Mouse (Mus musculus) sigmoid colon, adult 10 weeks (tissue): ENCODE measurements around the gene Aunip. TPM values are rescaled to one million over a fixed set of nuclear protein-coding genes. Genes with fewer than 3 reads are reported as not detected.

ENCODE experiments used
- polyA plus RNA-seq: library from polyadenylated mRNA; stranded (reverse); fragments of 350-450 nt; fragmentation: Illumina TruSeq; extraction: RNeasy Lipid Tissue Mini Kit (QIAGEN cat#74804); gene quantifications from one replicate; pipeline ENCODE4 v1.2.3, GENCODE M21; 2014; ENCODE audit warnings: low read depth, low replicate concordance

Gene Aunip
- polyA plus RNA-seq = 0.95 TPM

GRCm38 (mm10) chr4:134510845-134511411 lies at the start of gene Aunip:
Gene Aunip (plus strand): TSS chr4:134510999.

GRCm38 (mm10) chr4:134468215-134468575 lies 42.6 kb upstream of the Aunip start, which contains the start of gene Stmn1:
Gene Stmn1 (plus strand): TSS chr4:134468320.

GRCm38 (mm10) chr4:134496595-134497210 lies 14.1 kb upstream of the Aunip start, which contains the start of gene Paqr7:
Gene Paqr7 (plus strand): TSS chr4:134496697.

GRCm38 (mm10) chr4:134534932-134535786 lies 24.4 kb downstream of the Aunip start, which contains the start of gene Mtfr1l:
Gene Mtfr1l (minus strand): TSS chr4:134535387.

GRCm38 (mm10) chr4:134551494-134552316 lies 40.9 kb downstream of the Aunip start, which contains the start of gene Selenon:
Gene Selenon (minus strand): TSS chr4:134552166.

Other genes with a start within 250 kb of the Aunip start
- gene Pdik1l, start 223.1 kb upstream of the Aunip start, polyA plus RNA-seq = 35.7 TPM
- gene Trim63, start 195.9 kb upstream of the Aunip start, polyA plus RNA-seq = not detected
- 0.13 TPM for gene Slc30a2, start 167.8 kb upstream of the Aunip start, polyA plus RNA-seq
- gene Extl1, start 127.1 kb upstream of the Aunip start, polyA plus RNA-seq = 0.09 TPM
- 22.4 TPM for gene Pafah2, start 114.7 kb upstream of the Aunip start, polyA plus RNA-seq
- gene Stmn1, start 42.7 kb upstream of the Aunip start, polyA plus RNA-seq = 90.8 TPM
- gene Paqr7, start 14.3 kb upstream of the Aunip start, polyA plus RNA-seq = 1.5 TPM
- 29.6 TPM for gene Mtfr1l, start 24.4 kb downstream of the Aunip start, polyA plus RNA-seq
- gene Selenon, start 41.2 kb downstream of the Aunip start, polyA plus RNA-seq = 1.2 TPM
- gene Man1c1, start 193.3 kb downstream of the Aunip start, polyA plus RNA-seq = 1.7 TPM